Mouse (Mus musculus) erythroblast, embryonic 14.5 days (primary cell): Measurements from ENCODE around the gene Lta. TPM values are rescaled to one million over a fixed set of nuclear protein-coding genes. Genes with fewer than 3 reads are reported as not detected.

Experiments used
- H3K27me3 ChIP-seq: 2 replicates; pipeline ENCODE4 v1.6.1; 2012; ENCODE audit warnings: inconsistent platforms; ENCODE audit not compliant: control insufficient read depth
- H3K36me3 ChIP-seq: 2 replicates; pipeline ENCODE4 v1.6.1; 2012; ENCODE audit warnings: mild to moderate bottlenecking, inconsistent platforms; ENCODE audit not compliant: control insufficient read depth
- H3K4me1 ChIP-seq: 2 replicates; pipeline ENCODE4 v1.6.1; 2012; ENCODE audit warnings: inconsistent platforms; ENCODE audit not compliant: control insufficient read depth
- H3K4me3 ChIP-seq: replicated peaks from 2 replicates; pipeline ENCODE3; 2012; ENCODE audit warnings: moderate library complexity, mild to moderate bottlenecking, inconsistent platforms
- H3K9me3 ChIP-seq: 2 replicates; pipeline ENCODE4 v1.6.1; 2012; ENCODE audit warnings: low read length, inconsistent platforms, mixed read lengths; ENCODE audit not compliant: control insufficient read depth
- GATA1 ChIP-seq: IDR thresholded peaks from 2 replicates; pipeline ENCODE4 v1.6.1; 2012; ENCODE audit warnings: low read length, inconsistent platforms, mixed read lengths
- TAL1 ChIP-seq: IDR thresholded peaks from 3 replicates; pipeline ENCODE4 v1.6.1; 2012; ENCODE audit warnings: low read length, inconsistent platforms, mixed read lengths
- polyA plus RNA-seq: library from polyadenylated mRNA; stranded (reverse); fragments of >175 nt; gene quantifications from 2 replicates; pipeline ENCODE4 v1.2.3, GENCODE M21; 2012

Gene Lta
- polyA plus RNA-seq, 1 experiment: 0.03 TPM

- Histone ChIP-seq H3K4me3 (no peak overlapping the region), H3K27me3 (0 out of 2 replicates have a peak, but pooled peaks cover 2% of the 10 kb centered on the region), H3K36me3 (peaks cover 34% of the 10 kb centered on the region), H3K4me1 (peaks cover 8% of the 10 kb centered on the region), H3K9me3 (no peaks in the 10 kb centered on the region)
- TF ChIP-seq GATA1 (no peak), TAL1 (no peak)
These were observed 13.5 kb upstream of the Lta start for GRCm38 (mm10) chr17:35218516-35219193.

- peaks cover 7% of the 10 kb centered on the region; the same call in 1 of the 2 replicates for H3K27me3 ChIP-seq
- TF ChIP-seq TAL1: no peak
- no peak for TF ChIP-seq GATA1
- H3K36me3 ChIP-seq: no peaks in the 10 kb centered on the region
- no peaks in the 10 kb centered on the region for H3K9me3 ChIP-seq
- H3K4me3 ChIP-seq: no peak overlapping the region
- no peaks in the 10 kb centered on the region for H3K4me1 ChIP-seq
These were observed 7.9 kb upstream of the Lta start for GRCm38 (mm10) chr17:35213071-35213470.

- Histone ChIP-seq H3K4me3 (no peak overlapping the region), H3K4me1 (no peaks in the 10 kb centered on the region), H3K36me3 (no peaks in the 10 kb centered on the region), H3K27me3 (peaks cover 7% of the 10 kb centered on the region; the same call in 1 of the 2 replicates), H3K9me3 (no peaks in the 10 kb centered on the region)
- TF ChIP-seq TAL1 (no peak), GATA1 (no peak)
These were observed 5.4 kb upstream of the Lta start for GRCm38 (mm10) chr17:35210593-35210992.

GRCm38 (mm10) chr17:35209785-35210535 lies 4.8 kb upstream of the Lta start:
- H3K4me3 ChIP-seq: no peak overlapping the region
- no peaks in the 10 kb centered on the region for H3K9me3 ChIP-seq
- H3K4me1 ChIP-seq: no peaks in the 10 kb centered on the region
- H3K36me3 ChIP-seq: no peaks in the 10 kb centered on the region
- TF ChIP-seq GATA1 (no peak), TAL1 (no peak)
- peaks cover 12% of the 10 kb centered on the region for H3K27me3 ChIP-seq

GRCm38 (mm10) chr17:35205380-35205769 lies 224 bp upstream of the Lta start:
- Histone ChIP-seq H3K27me3 (peaks cover 53% of the 10 kb centered on the region), H3K4me1 (peaks cover under 1% of the 10 kb centered on the region; the same call in 1 of the 2 replicates), H3K36me3 (no peaks in the 10 kb centered on the region), H3K4me3 (no peak overlapping the region), H3K9me3 (no peaks in the 10 kb centered on the region)
- no peak for TF ChIP-seq TAL1
- TF ChIP-seq GATA1: no peak

- no peak overlapping the region for H3K4me3 ChIP-seq
- H3K36me3 ChIP-seq: no peaks in the 10 kb centered on the region
- no peaks in the 10 kb centered on the region for H3K9me3 ChIP-seq
- H3K27me3 ChIP-seq: peaks cover 62% of the 10 kb centered on the region
- peaks cover 4% of the 10 kb centered on the region for H3K4me1 ChIP-seq
- no peak for TF ChIP-seq TAL1
- TF ChIP-seq GATA1: no peak
These were observed 2.7 kb downstream of the Lta start for GRCm38 (mm10) chr17:35202442-35202841.

- Histone ChIP-seq H3K4me3 (no peak within 1 kb of the TSS), H3K9me3 (no peaks in the 10 kb centered on the region), H3K27me3 (peaks cover 65% of the 10 kb centered on the region), H3K36me3 (no peaks in the 10 kb centered on the region), H3K4me1 (peaks cover 4% of the 10 kb centered on the region)
- TF ChIP-seq GATA1 (no peak), TAL1 (no peak)
These were observed 3.4 kb downstream of the Lta start, which contains the start of gene Tnf for GRCm38 (mm10) chr17:35201787-35202186. Gene Tnf, minus strand, starts transcription at chr17:35202007.

- TF ChIP-seq TAL1: no peak
- TF ChIP-seq GATA1: no peak
- Histone ChIP-seq H3K4me3 (no peak overlapping the region), H3K9me3 (no peaks in the 10 kb centered on the region), H3K4me1 (peaks cover 6% of the 10 kb centered on the region), H3K36me3 (no peaks in the 10 kb centered on the region), H3K27me3 (peaks cover 72% of the 10 kb centered on the region)
These were observed 4.0 kb downstream of the Lta start for GRCm38 (mm10) chr17:35201128-35201527.

- Histone ChIP-seq H3K9me3 (no peaks in the 10 kb centered on the region), H3K4me1 (peaks cover 13% of the 10 kb centered on the region), H3K4me3 (no peak overlapping the region), H3K27me3 (peaks cover 78% of the 10 kb centered on the region), H3K36me3 (no peaks in the 10 kb centered on the region)
- TF ChIP-seq TAL1 (no peak), GATA1 (no peak)
These were observed 4.8 kb downstream of the Lta start for GRCm38 (mm10) chr17:35200398-35200797.
